Mouse (Mus musculus) testis, adult 2 months (tissue): Measurements from ENCODE around the gene Rnf214. TPM values are rescaled to one million over a fixed set of nuclear protein-coding genes. Genes with fewer than 3 reads are reported as not detected.

Experiments used
- H3K27ac ChIP-seq: fragments of 200-500 bp; 2 replicates; pipeline ENCODE4 v1.5.1; 2012; ENCODE audit warnings: low read depth, low read length; ENCODE audit not compliant: control insufficient read depth, insufficient read depth
- H3K27me3 ChIP-seq: fragments of 200-500 bp; 2 replicates; pipeline ENCODE4 v1.6.1; 2012; ENCODE audit warnings: mild to moderate bottlenecking, low read length, moderate library complexity; ENCODE audit not compliant: control insufficient read depth, insufficient read depth
- H3K36me3 ChIP-seq: fragments of 200-500 bp; 2 replicates; pipeline ENCODE4 v1.6.1; 2012; ENCODE audit warnings: mild to moderate bottlenecking, low read length; ENCODE audit not compliant: control insufficient read depth, insufficient read depth
- H3K4me1 ChIP-seq: fragments of 200-500 bp; 2 replicates; pipeline ENCODE4 v1.6.1; 2012; ENCODE audit warnings: low read length; ENCODE audit not compliant: control insufficient read depth, insufficient read depth
- H3K4me3 ChIP-seq: fragments of 200-500 bp; 2 replicates; pipeline ENCODE4 v1.5.1; 2012; ENCODE audit warnings: low read depth, mild to moderate bottlenecking, low read length, moderate library complexity, mixed read lengths; ENCODE audit not compliant: control insufficient read depth
- CTCF ChIP-seq: fragments of 200-500 bp; IDR thresholded peaks from 2 replicates; pipeline ENCODE4 v1.5.1; 2012; ENCODE audit warnings: low read depth, mild to moderate bottlenecking, inconsistent platforms, low read length, moderate library complexity; ENCODE audit not compliant: control insufficient read depth, insufficient read depth, insufficient replicate concordance
- POLR2A ChIP-seq: fragments of 200-500 bp; IDR thresholded peaks from 2 replicates; pipeline ENCODE4 v1.6.1; 2012; ENCODE audit warnings: low read depth, mild to moderate bottlenecking, inconsistent platforms, low read length, moderate library complexity; ENCODE audit not compliant: control insufficient read depth
- polyA plus RNA-seq: library from polyadenylated mRNA; depleted of rRNA; stranded (reverse); fragments of >200 nt; gene quantifications from 2 replicates; pipeline ENCODE4 v1.2.3, GENCODE M21; 2012

Gene Rnf214
- polyA plus RNA-seq, 1 experiment, result 22.3 TPM

- Histone ChIP-seq H3K36me3 (peaks cover 2% of the 10 kb centered on the region), H3K27me3 (no peaks in the 10 kb centered on the region), H3K4me3 (no peak overlapping the region), H3K4me1 (no peaks in the 10 kb centered on the region; the same call in 1 of the 2 replicates), H3K27ac (no peak overlapping the region)
- TF ChIP-seq CTCF, result no peak
- no peak for TF ChIP-seq POLR2A
These were observed 34.7 kb upstream of the Rnf214 start for GRCm38 (mm10) chr9:45941329-45941888.

- peaks cover 5% of the 10 kb centered on the region for H3K4me1 ChIP-seq
- peaks cover 2% of the 10 kb centered on the region for H3K36me3 ChIP-seq
- no peak overlapping the region for H3K27ac ChIP-seq
- no peaks in the 10 kb centered on the region for H3K27me3 ChIP-seq
- no peak for TF ChIP-seq CTCF
- TF ChIP-seq POLR2A, result no peak
- H3K4me3 ChIP-seq, result no peak overlapping the region
These were observed 33.1 kb upstream of the Rnf214 start for GRCm38 (mm10) chr9:45939794-45940193.

- Histone ChIP-seq H3K27ac (no peak overlapping the region), H3K4me1 (peaks cover 5% of the 10 kb centered on the region), H3K36me3 (peaks cover 2% of the 10 kb centered on the region), H3K4me3 (no peak overlapping the region), H3K27me3 (no peaks in the 10 kb centered on the region)
- TF ChIP-seq CTCF, result no peak
- no peak for TF ChIP-seq POLR2A
These were observed 32.4 kb upstream of the Rnf214 start for GRCm38 (mm10) chr9:45938952-45939637.

GRCm38 (mm10) chr9:45938088-45938487 is 31.4 kb upstream of the Rnf214 start:
- no peak for TF ChIP-seq CTCF
- no peak for TF ChIP-seq POLR2A
- Histone ChIP-seq H3K27ac (no peak overlapping the region), H3K4me3 (no peak overlapping the region), H3K27me3 (no peaks in the 10 kb centered on the region), H3K4me1 (peaks cover 5% of the 10 kb centered on the region), H3K36me3 (peaks cover 2% of the 10 kb centered on the region)

GRCm38 (mm10) chr9:45936883-45937282 is 30.2 kb upstream of the Rnf214 start:
- Histone ChIP-seq H3K27ac (no peak overlapping the region), H3K27me3 (no peaks in the 10 kb centered on the region), H3K4me1 (peaks cover 5% of the 10 kb centered on the region), H3K36me3 (peaks cover 2% of the 10 kb centered on the region), H3K4me3 (no peak overlapping the region)
- TF ChIP-seq POLR2A (no peak), CTCF (peak; percentile 45; the same call in 1 of the 2 replicates)

- H3K4me3 ChIP-seq, result peak within 1 kb of the TSS; percentile 1; the same call in 1 of the 2 replicates
- no peaks in the 10 kb centered on the region; the same call in 1 of the 2 replicates for H3K36me3 ChIP-seq
- TF ChIP-seq POLR2A, result no peak
- TF ChIP-seq CTCF, result no peak
- H3K27ac ChIP-seq, result peak within 1 kb of the TSS; percentile 45
- H3K4me1 ChIP-seq, result peaks cover 5% of the 10 kb centered on the region
- no peaks in the 10 kb centered on the region for H3K27me3 ChIP-seq
These were observed 29.0 kb upstream of the Rnf214 start, which contains the start of gene Tagln for GRCm38 (mm10) chr9:45935628-45936210. Gene Tagln, minus strand, starts transcription at chr9:45936058.
